Mouse (Mus musculus) spleen, adult 2 months (tissue): ENCODE measurements at regions not wholly inside any gene's neighbourhood (a gene's known extent, or its start where the extent isn't known, plus 50 kb on each side); places are given as distances from the start of the nearest gene placed in this dataset.

Experiments
- CTCF ChIP-seq: fragments of 200-500 bp; IDR thresholded peaks from 2 replicates; pipeline ENCODE4 v1.5.1; 2011; ENCODE audit warnings: mild to moderate bottlenecking, inconsistent platforms; ENCODE audit not compliant: insufficient read depth, insufficient read length, insufficient replicate concordance; ENCODE audit errors: extremely low read depth
- POLR2A ChIP-seq: fragments of 200-500 bp; IDR thresholded peaks from 2 replicates; pipeline ENCODE4 v1.6.1; 2011; ENCODE audit warnings: low read depth, low read length, inconsistent platforms

DNA sequence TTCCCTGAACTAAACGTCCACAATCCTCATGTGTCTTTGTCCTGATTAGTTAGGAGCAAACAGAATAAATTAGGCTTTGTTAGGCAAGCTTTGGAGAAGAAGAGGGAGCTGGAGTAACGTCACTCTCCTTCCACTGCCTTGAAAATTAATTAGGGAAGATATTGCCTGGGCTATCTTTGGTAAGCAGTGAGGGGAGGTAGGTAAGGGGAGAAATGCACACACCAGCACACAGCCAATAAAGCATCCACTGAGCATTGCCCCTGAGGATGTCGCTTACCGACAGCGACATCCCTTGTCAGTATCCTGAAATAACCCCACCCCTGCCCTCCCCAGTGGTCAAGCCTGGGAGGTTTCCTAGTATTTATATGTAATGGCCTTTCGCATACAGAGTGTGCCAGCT lies 72.2 kb upstream of the Trpc4 start:
- TF ChIP-seq CTCF (no peak), POLR2A (no peak)
